Mouse (Mus musculus) kidney, adult 2 months (tissue): ENCODE data around the gene Cyp4f15.

Experiments
- CTCF ChIP-seq: fragments of 200-500 bp; conservative IDR thresholded peaks from 2 replicates; pipeline ENCODE4 v1.5.1; 2011; ENCODE audit warnings: low read depth, mild to moderate bottlenecking, control low read depth, low read length, moderate library complexity, mixed read lengths; ENCODE audit not compliant: insufficient read depth, insufficient read length
- POLR2A ChIP-seq: fragments of 200-500 bp; IDR thresholded peaks from one replicate; pipeline ENCODE4 v1.6.1; 2011; ENCODE audit warnings: low read depth, low read length, control low read depth

DNA sequence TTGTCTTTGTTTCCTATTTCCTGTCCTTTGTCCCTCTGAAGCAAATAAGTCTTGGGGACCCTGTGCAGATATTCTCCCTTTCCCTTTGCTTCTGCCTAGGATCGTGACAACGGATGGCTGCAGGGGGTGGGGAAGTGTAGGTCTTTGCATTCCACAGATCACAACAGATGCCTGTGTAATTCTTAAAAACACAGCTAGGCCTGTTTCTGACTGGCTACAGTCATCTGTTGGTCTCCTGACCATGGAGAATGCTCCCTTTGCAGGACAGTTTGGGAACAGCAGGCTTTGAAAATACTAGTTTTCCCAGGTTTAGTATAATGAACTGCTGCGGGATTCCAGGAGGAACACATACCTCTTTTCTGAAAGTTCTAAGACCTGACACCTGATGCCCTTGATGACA is 49.1 kb upstream of the Cyp4f15 start:
- TF ChIP-seq CTCF (no peak), POLR2A (no peak)
